Mouse (Mus musculus) kidney, embryonic 14.5 days (tissue): Measurements from ENCODE around the gene Ttc9. TPM values are rescaled to one million over a fixed set of nuclear protein-coding genes. Genes with fewer than 3 reads are reported as not detected.

Experiments used
- ATAC-seq: fragments of 200-750 bp; cut with Nextera tagmentation; 2 replicates; pipeline ENCODE4 v1.8.0; 2017; ENCODE audit warnings: moderate number of reproducible peaks, mild to moderate bottlenecking, moderate TSS enrichment, moderate library complexity; ENCODE audit not compliant: low FRiP score, low TSS enrichment
- H3K27ac ChIP-seq: fragments of 300-500 bp; sonication (generic); 2 replicates; pipeline ENCODE4 v1.5.1; 2014; ENCODE audit warnings: low read depth, mild to moderate bottlenecking, low read length, moderate library complexity, mixed read lengths
- H3K27me3 ChIP-seq: fragments of 300-500 bp; sonication (generic); 2 replicates; pipeline ENCODE4 v1.6.1; 2014; ENCODE audit warnings: mild to moderate bottlenecking, low read length; ENCODE audit not compliant: control insufficient read depth, insufficient read depth
- H3K36me3 ChIP-seq: fragments of 300-500 bp; sonication (generic); 2 replicates; pipeline ENCODE4 v1.6.1; 2014; ENCODE audit warnings: low read length, mixed read lengths; ENCODE audit not compliant: control insufficient read depth, insufficient read depth
- H3K4me1 ChIP-seq: fragments of 300-500 bp; sonication (generic); 2 replicates; pipeline ENCODE4 v1.6.1; 2014; ENCODE audit warnings: low read length, mixed read lengths; ENCODE audit not compliant: control insufficient read depth, insufficient read depth
- H3K4me2 ChIP-seq: fragments of 300-500 bp; sonication (generic); replicated peaks from 2 replicates; pipeline ENCODE4 v1.6.1; 2014; ENCODE audit warnings: low read depth, mild to moderate bottlenecking, low read length
- H3K4me3 ChIP-seq: fragments of 300-500 bp; sonication (generic); 2 replicates; pipeline ENCODE4 v1.5.1; 2014; ENCODE audit warnings: mild to moderate bottlenecking, low read length
- H3K9ac ChIP-seq: fragments of 300-500 bp; sonication (generic); 2 replicates; pipeline ENCODE4 v1.6.1; 2014; ENCODE audit warnings: low read depth, mild to moderate bottlenecking, low read length, moderate library complexity
- H3K9me3 ChIP-seq: fragments of 300-500 bp; sonication (generic); 2 replicates; pipeline ENCODE4 v1.6.1; 2016; ENCODE audit warnings: low read length; ENCODE audit not compliant: control insufficient read depth
- WGBS: fragments of 180-500 bp; shearing (Covaris S2); extraction: QIAGEN DNeasy Blood & Tissue Kit; methylation state at CpG from one replicate; pipeline ENCODE4 v1.1.7; 2014; 5-methylcytosine and 5-hydroxymethylcytosine counted together
- polyA plus RNA-seq: library from polyadenylated mRNA; unstranded; fragments of >200 nt; fragmentation: Nextera tagmentation; extraction: Ambion mirVana; gene quantifications from 2 replicates; pipeline ENCODE4 v1.2.1, GENCODE M21; 2014

Ttc9 gene
- polyA plus RNA-seq, result 0.55 and 1.2 TPM in 2 replicates

DNA sequence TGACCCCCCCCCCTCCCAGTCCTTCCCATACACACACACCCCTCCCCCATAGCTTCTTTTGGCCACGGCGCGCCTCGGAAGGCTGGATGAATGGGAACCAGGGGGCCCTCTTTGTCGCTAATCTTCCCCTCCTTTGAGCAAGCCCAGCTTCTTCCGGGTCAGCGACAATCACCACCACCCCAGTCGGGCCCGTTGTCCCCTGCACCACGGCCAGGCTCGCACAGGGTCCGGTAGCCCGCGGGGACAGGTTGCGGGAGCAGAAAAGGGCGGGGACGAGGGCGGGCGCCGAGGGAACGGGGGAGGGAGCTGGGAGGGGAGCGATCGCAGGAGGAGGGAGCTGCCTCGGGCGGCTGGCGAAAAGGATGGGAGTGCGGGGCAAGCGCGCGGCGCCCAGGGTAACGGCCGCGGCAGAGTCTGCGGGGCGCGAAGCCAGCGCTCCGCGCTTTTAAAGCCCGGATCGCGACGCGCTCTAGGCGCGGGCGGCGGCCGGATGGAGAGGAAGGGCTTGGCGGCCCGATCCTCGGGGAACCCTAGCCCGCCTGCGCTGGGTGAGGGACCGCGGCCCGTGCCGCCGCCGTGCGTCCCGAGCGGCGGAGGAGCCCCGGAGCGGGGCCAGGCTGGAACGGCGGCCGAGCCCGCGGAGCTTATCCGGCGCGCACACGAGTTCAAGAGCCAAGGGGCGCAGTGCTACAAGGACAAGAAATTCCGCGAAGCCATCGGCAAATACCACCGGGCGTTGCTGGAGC, at the start of gene Ttc9:
Gene Ttc9 (plus strand): TSS at position 335 of the 746 bp plus-strand sequence.
- under 1% methylated on average over 64 of the region's 82 CpGs for WGBS
- H3K36me3 ChIP-seq, result no peaks in the 10 kb centered on the region
- H3K4me3 ChIP-seq, result peak within 1 kb of the TSS; percentile 59
- H3K27me3 ChIP-seq, result peaks cover 72% of the 10 kb centered on the region
- no peaks in the 10 kb centered on the region for H3K9me3 ChIP-seq
- H3K9ac ChIP-seq, result peak within 1 kb of the TSS; percentile 54
- peak; percentile 79 for ATAC-seq
- H3K4me1 ChIP-seq, result peaks cover 6% of the 10 kb centered on the region; the same call in 1 of the 2 replicates
- H3K4me2 ChIP-seq, result peak within 1 kb of the TSS; percentile 98
- no peak within 1 kb of the TSS for H3K27ac ChIP-seq

- WGBS, result 3% methylated on average over 36 of the region's 36 CpGs
- H3K4me1 ChIP-seq, result peaks cover 4% of the 10 kb centered on the region; the same call in 1 of the 2 replicates
- no peaks in the 10 kb centered on the region for H3K27me3 ChIP-seq
- peak within 1 kb of the TSS; percentile 96 for H3K4me3 ChIP-seq
- peaks cover 6% of the 10 kb centered on the region; the same call in 1 of the 2 replicates for H3K36me3 ChIP-seq
- H3K9me3 ChIP-seq, result no peaks in the 10 kb centered on the region
- no peak within 1 kb of the TSS; the same call in 1 of the 2 replicates for H3K27ac ChIP-seq
- H3K4me2 ChIP-seq, result peak within 1 kb of the TSS; percentile 73
- H3K9ac ChIP-seq, result peak within 1 kb of the TSS; percentile 80
- ATAC-seq, result peak; percentile 100
These were observed 36.0 kb upstream of the Ttc9 start, which contains the start of gene Med6 for GRCm38 (mm10) chr12:81594902-81595671. Gene Med6 (minus strand): TSS chr12:81595008.

DNA sequence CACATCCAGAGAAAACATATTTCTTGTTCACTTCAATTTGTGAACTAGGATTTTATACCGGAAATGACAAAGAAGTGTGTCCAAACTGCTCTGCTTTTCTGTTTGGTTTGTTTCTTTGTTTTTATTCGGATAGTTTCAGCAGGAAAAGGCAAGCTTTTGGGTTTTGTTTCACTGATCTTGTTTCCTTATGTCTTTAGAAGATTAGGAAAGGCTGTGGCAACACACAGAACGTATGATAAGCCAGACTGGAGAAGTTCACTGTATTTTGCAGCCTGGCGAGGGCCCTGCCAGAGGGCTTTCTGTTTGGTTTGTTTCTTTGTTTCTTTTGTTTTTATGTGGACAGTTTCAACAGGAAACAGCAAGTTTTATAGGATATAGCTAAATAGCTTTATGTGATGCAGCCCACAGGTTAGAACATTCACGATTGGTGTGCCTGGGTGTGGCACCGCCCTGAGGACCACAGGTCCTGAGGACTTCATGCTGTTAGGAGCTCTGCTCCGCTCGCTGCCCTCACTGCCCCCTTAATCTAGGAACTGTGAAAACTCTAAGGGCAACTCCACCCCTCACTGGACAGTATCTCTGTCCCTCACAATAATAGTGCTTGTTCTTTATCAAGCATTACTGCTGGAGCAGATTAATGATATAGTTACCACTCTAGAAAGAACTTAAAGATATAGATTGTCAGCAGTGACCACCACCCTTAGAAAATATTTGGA, 34.3 kb upstream of the Ttc9 start:
- ATAC-seq, result no peak
- no peaks in the 10 kb centered on the region for H3K27me3 ChIP-seq
- H3K27ac ChIP-seq, result no peak overlapping the region
- no peak overlapping the region for H3K4me2 ChIP-seq
- 82% methylated on average over 8 of the region's 8 CpGs for WGBS
- H3K4me3 ChIP-seq, result no peak overlapping the region
- H3K9me3 ChIP-seq, result no peaks in the 10 kb centered on the region
- no peaks in the 10 kb centered on the region for H3K36me3 ChIP-seq
- H3K9ac ChIP-seq, result no peak overlapping the region
- H3K4me1 ChIP-seq, result peaks cover 4% of the 10 kb centered on the region; the same call in 1 of the 2 replicates

- Histone ChIP-seq H3K4me3 (no peak overlapping the region), H3K9ac (no peak overlapping the region), H3K9me3 (no peaks in the 10 kb centered on the region), H3K4me1 (no peaks in the 10 kb centered on the region), H3K27me3 (no peaks in the 10 kb centered on the region), H3K27ac (no peak overlapping the region), H3K4me2 (no peak overlapping the region), H3K36me3 (no peaks in the 10 kb centered on the region)
- no peak for ATAC-seq
- 61% methylated on average over 5 of the region's 5 CpGs for WGBS
These were observed 25.9 kb upstream of the Ttc9 start for GRCm38 (mm10) chr12:81604995-81605784.

DNA sequence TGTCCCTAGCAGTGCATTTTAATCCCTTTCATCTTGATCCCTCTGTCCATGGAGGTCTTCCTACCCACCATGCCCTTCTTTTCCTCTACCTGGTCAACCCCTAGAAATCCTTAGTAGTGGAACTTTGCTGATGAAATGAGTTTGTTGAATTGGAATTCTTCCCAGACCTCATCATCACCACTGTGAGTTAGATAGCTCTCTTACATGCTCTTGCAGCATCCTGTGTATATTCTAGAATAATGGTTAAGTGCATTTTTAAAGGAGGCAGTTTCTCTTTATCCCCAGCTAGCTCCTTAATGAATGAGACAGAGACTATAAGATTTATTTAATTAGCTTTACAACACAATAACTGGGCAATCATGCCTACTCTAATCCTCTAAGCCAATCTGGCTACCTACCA, 21.6 kb upstream of the Ttc9 start:
- Histone ChIP-seq H3K4me2 (no peak overlapping the region), H3K4me1 (no peaks in the 10 kb centered on the region), H3K27ac (no peak overlapping the region), H3K9me3 (no peaks in the 10 kb centered on the region), H3K27me3 (no peaks in the 10 kb centered on the region), H3K4me3 (no peak overlapping the region), H3K9ac (no peak overlapping the region), H3K36me3 (no peaks in the 10 kb centered on the region)
- no peak for ATAC-seq

DNA sequence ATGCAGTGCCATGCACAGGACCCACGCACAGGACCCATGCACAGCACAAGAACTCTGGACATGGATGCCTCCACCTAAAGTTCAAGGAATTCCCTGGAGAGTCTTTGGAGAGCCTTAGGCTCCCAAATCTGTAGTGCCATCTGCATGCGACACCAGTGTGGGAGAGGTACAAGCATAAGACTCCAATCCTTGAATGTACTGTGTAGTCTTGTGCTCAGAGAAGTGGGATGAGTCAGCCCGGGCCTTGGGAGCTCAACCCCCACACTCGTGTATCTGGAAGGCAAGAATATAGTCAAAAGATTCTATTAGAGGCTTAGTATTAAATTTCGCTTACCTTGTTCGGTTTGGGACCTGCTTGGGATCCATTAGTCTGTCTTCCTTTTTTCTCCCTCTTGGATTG, 15.2 kb upstream of the Ttc9 start:
- no peak overlapping the region for H3K9ac ChIP-seq
- no peaks in the 10 kb centered on the region for H3K4me1 ChIP-seq
- no peaks in the 10 kb centered on the region for H3K9me3 ChIP-seq
- H3K4me2 ChIP-seq, result no peak overlapping the region
- no peaks in the 10 kb centered on the region for H3K36me3 ChIP-seq
- H3K27ac ChIP-seq, result no peak overlapping the region
- ATAC-seq, result no peak
- WGBS, result 89% methylated on average over 6 of the region's 6 CpGs
- no peak overlapping the region for H3K4me3 ChIP-seq
- no peaks in the 10 kb centered on the region for H3K27me3 ChIP-seq

- ATAC-seq, result no peak
- Histone ChIP-seq H3K4me3 (no peak overlapping the region), H3K36me3 (no peaks in the 10 kb centered on the region)
These were observed 14.1 kb upstream of the Ttc9 start for GRCm38 (mm10) chr12:81616980-81617379.

GRCm38 (mm10) chr12:81619302-81619701, 11.7 kb upstream of the Ttc9 start:
- H3K4me2 ChIP-seq, result no peak overlapping the region
- H3K9ac ChIP-seq, result no peak overlapping the region
- H3K4me1 ChIP-seq, result no peaks in the 10 kb centered on the region
- no peaks in the 10 kb centered on the region for H3K36me3 ChIP-seq
- no peak overlapping the region for H3K4me3 ChIP-seq
- no peak overlapping the region for H3K27ac ChIP-seq
- H3K9me3 ChIP-seq, result no peaks in the 10 kb centered on the region
- WGBS, result 25% methylated on average over 5 of the region's 5 CpGs
- no peak for ATAC-seq
- H3K27me3 ChIP-seq, result no peaks in the 10 kb centered on the region

More at GRCm38 (mm10) chr12:81616980-81617379, 14.1 kb upstream of the Ttc9 start:
- 63% methylated on average over 7 of the region's 7 CpGs for WGBS
- Histone ChIP-seq H3K27me3 (no peaks in the 10 kb centered on the region), H3K9ac (no peak overlapping the region), H3K27ac (no peak overlapping the region), H3K4me1 (no peaks in the 10 kb centered on the region), H3K9me3 (no peaks in the 10 kb centered on the region), H3K4me2 (no peak overlapping the region)
